Mouse (Mus musculus) heart, embryonic 13.5 days (tissue): ENCODE measurements at regions not wholly inside any gene's neighbourhood (a gene's known extent, or its start where the extent isn't known, plus 50 kb on each side); places are given as distances from the start of the nearest gene placed in this dataset.

Experiments used
- ATAC-seq: fragments of 200-750 bp; cut with Nextera tagmentation; 2 replicates; pipeline ENCODE4 v1.8.0; 2017; ENCODE audit warnings: moderate TSS enrichment; ENCODE audit not compliant: insufficient number of reproducible peaks, low FRiP score, low TSS enrichment; ENCODE audit errors: extremely low read depth
- H3K27ac ChIP-seq: fragments of 300-500 bp; sonication (generic); replicated peaks from 2 replicates; pipeline ENCODE4 v1.5.1; 2015; ENCODE audit warnings: moderate library complexity, mild to moderate bottlenecking, inconsistent platforms
- H3K27me3 ChIP-seq: fragments of 300-500 bp; sonication (generic); replicated peaks from 2 replicates; pipeline ENCODE4 v1.6.1; 2015; ENCODE audit warnings: mild to moderate bottlenecking, inconsistent platforms
- H3K36me3 ChIP-seq: fragments of 300-500 bp; sonication (generic); 2 replicates; pipeline ENCODE4 v1.6.1; 2015; ENCODE audit warnings: mild to moderate bottlenecking, inconsistent platforms
- H3K4me1 ChIP-seq: fragments of 300-500 bp; sonication (generic); 2 replicates; pipeline ENCODE4 v1.6.1; 2015; ENCODE audit warnings: inconsistent platforms
- H3K4me2 ChIP-seq: fragments of 300-500 bp; sonication (generic); 2 replicates; pipeline ENCODE4 v1.6.1; 2015; ENCODE audit warnings: inconsistent platforms, mild to moderate bottlenecking, moderate library complexity
- H3K4me3 ChIP-seq: fragments of 300-500 bp; sonication (generic); 2 replicates; pipeline ENCODE4 v1.5.1; 2015; ENCODE audit warnings: moderate library complexity, mild to moderate bottlenecking, inconsistent platforms
- H3K9ac ChIP-seq: fragments of 300-500 bp; sonication (generic); 2 replicates; pipeline ENCODE4 v1.6.1; 2015; ENCODE audit warnings: inconsistent platforms, mild to moderate bottlenecking, moderate library complexity
- H3K9me3 ChIP-seq: fragments of 300-500 bp; sonication (generic); 2 replicates; pipeline ENCODE4 v1.6.1; 2016; ENCODE audit warnings: inconsistent platforms
- WGBS: fragments of 180-500 bp; shearing (Covaris S2); methylation state at CpG from one replicate; pipeline ENCODE4 v1.1.7; 2015; ENCODE audit warnings: mixed read lengths; 5-methylcytosine and 5-hydroxymethylcytosine counted together

DNA sequence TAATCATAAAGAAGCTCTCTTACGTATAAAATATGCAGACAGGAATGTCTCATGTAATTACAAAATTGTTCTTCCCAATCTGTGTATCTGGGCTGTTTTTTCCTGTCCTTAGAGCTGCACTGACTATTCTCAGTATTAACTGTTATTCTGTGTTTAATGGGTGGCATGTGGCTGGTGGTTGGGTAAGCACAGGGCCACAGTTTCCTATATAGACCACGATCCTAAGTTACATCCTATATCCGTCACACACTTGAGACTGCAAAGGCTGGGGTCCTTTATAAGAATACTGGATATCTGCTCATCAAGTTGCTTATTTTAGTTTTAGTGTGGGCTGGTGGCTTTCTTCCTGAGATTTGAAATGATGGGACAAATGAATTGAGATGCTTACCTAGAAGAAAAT is 159.0 kb downstream of the Sox4 start:
- Histone ChIP-seq H3K4me3 (no peak overlapping the region), H3K9me3 (no peaks in the 10 kb centered on the region), H3K9ac (no peak overlapping the region), H3K36me3 (no peaks in the 10 kb centered on the region), H3K27me3 (no peaks in the 10 kb centered on the region), H3K27ac (no peak overlapping the region), H3K4me1 (peaks cover 19% of the 10 kb centered on the region), H3K4me2 (no peak overlapping the region)
- no peak for ATAC-seq
- WGBS, result 79% methylated on average over 3 of the region's 3 CpGs

DNA sequence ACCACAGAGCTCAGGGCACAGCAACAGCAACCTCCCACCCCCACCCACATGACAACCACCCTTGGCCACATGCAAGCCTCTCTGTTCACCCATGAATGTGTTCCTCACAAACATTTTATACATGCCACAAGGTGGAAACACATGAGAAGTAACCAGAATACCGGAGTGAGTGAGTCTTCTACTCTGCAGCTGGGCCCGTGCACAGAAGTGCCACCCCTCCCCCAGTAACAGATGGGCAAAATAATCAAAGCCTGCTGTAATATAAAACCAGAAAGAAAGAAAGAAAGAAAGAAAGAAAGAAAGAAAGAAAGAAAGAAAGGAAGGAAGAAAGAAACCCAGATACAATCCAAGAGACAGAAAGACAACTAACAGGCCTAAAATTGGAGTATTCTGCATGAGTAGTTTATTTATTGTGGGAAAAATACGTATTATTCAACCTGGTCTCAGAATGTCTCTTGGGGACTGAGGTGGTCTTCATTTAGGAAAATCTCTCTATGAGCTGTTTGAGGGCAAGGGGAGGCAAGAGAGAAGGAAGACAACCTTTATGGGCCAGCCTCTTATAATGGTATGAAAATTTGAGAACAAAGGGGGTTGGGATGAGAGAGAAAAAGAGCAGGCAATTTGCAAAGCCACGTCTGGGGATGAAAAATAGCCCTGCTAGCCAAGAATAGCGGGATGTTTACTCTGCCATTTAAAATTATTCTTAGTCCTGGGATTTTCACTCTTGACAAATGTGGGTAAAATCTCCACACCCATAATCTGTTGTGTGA is 160.2 kb downstream of the Sox4 start:
- no peak for ATAC-seq
- Histone ChIP-seq H3K36me3 (no peaks in the 10 kb centered on the region), H3K27ac (no peak overlapping the region), H3K4me2 (no peak overlapping the region), H3K4me1 (peaks cover 16% of the 10 kb centered on the region), H3K27me3 (no peaks in the 10 kb centered on the region), H3K9ac (no peak overlapping the region), H3K9me3 (no peaks in the 10 kb centered on the region), H3K4me3 (no peak overlapping the region)
- WGBS, result 59% methylated on average over 5 of the region's 5 CpGs

DNA sequence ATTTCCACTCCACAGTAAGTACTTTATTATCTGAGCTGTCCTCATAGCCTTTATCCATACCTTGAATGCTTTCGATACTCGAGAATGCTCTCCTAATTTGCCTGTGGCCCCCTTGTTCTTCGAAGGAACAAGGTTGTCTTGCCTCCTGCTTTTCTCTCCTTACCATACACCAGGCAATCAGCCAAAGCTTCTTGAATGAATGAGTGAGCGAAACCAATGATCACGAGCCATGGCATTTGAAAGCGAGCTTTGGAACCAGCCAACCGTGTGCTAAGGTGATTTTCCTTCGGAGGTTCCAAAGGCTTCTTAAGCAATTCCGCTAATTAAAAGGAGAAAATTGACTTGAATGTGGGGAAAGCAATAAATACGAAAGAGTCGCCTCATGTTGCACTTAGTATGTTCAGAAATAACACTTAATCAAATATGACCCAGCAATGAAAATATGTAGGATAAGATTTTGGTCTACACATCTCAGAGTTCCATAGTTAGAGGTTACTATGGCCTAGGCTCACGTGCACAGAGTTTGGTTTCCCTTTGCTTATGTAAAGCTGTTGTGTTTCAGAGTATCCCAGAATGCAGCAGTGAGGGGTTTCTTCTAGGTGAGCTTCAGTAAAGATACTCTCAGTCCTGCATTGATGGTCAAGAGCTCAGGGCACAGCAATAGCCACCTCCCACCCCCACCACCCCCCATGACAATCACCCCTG is 160.9 kb downstream of the Sox4 start:
- WGBS, result 87% methylated on average over 12 of the region's 12 CpGs
- Histone ChIP-seq H3K4me3 (no peak overlapping the region), H3K27me3 (no peaks in the 10 kb centered on the region), H3K36me3 (no peaks in the 10 kb centered on the region), H3K9ac (no peak overlapping the region), H3K4me2 (no peak overlapping the region), H3K9me3 (no peaks in the 10 kb centered on the region), H3K27ac (no peak overlapping the region), H3K4me1 (peaks cover 9% of the 10 kb centered on the region)
- ATAC-seq, result no peak

GRCm38 (mm10) chr13:28790381-28790780 is 163.1 kb downstream of the Sox4 start:
- no peaks in the 10 kb centered on the region for H3K36me3 ChIP-seq
- no peak overlapping the region for H3K9ac ChIP-seq
- ATAC-seq, result no peak
- H3K4me1 ChIP-seq, result peaks cover 16% of the 10 kb centered on the region; the same call in 1 of the 2 replicates
- H3K4me3 ChIP-seq, result no peak overlapping the region
- no peak overlapping the region for H3K27ac ChIP-seq
- H3K9me3 ChIP-seq, result no peaks in the 10 kb centered on the region
- H3K27me3 ChIP-seq, result no peaks in the 10 kb centered on the region
- WGBS, result 61% methylated on average over 4 of the region's 4 CpGs
- H3K4me2 ChIP-seq, result no peak overlapping the region

DNA sequence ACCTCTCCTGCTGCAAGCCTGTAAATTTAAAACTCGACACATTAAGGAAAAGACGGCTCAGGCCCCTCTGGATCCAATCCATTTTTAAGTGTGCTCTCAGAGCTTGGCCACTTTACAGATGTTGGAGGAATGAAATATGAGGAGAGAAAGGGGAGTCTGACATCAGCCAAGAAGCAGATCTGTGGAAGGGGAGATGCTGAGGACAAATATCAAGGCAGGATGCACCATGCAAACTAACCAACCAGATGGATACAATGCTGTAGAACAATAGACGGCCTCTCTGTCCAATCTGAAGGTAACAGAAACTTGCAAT is 166.2 kb downstream of the Sox4 start:
- no peak overlapping the region for H3K4me2 ChIP-seq
- H3K27ac ChIP-seq, result no peak overlapping the region
- H3K9ac ChIP-seq, result no peak overlapping the region
- no peaks in the 10 kb centered on the region for H3K27me3 ChIP-seq
- no peaks in the 10 kb centered on the region for H3K9me3 ChIP-seq
- H3K4me3 ChIP-seq, result no peak overlapping the region
- WGBS, result 49% methylated on average over 3 of the region's 3 CpGs
- no peaks in the 10 kb centered on the region for H3K36me3 ChIP-seq
- peaks cover 16% of the 10 kb centered on the region for H3K4me1 ChIP-seq
- ATAC-seq, result no peak

- Histone ChIP-seq H3K4me2 (no peak overlapping the region), H3K27me3 (no peaks in the 10 kb centered on the region), H3K4me3 (no peak overlapping the region), H3K9me3 (no peaks in the 10 kb centered on the region), H3K9ac (no peak overlapping the region), H3K4me1 (peaks cover 21% of the 10 kb centered on the region), H3K27ac (no peak overlapping the region), H3K36me3 (no peaks in the 10 kb centered on the region)
- no peak for ATAC-seq
- WGBS, result 59% methylated on average over 9 of the region's 9 CpGs
These were observed 166.7 kb downstream of the Sox4 start for GRCm38 (mm10) chr13:28786629-28787330.

DNA sequence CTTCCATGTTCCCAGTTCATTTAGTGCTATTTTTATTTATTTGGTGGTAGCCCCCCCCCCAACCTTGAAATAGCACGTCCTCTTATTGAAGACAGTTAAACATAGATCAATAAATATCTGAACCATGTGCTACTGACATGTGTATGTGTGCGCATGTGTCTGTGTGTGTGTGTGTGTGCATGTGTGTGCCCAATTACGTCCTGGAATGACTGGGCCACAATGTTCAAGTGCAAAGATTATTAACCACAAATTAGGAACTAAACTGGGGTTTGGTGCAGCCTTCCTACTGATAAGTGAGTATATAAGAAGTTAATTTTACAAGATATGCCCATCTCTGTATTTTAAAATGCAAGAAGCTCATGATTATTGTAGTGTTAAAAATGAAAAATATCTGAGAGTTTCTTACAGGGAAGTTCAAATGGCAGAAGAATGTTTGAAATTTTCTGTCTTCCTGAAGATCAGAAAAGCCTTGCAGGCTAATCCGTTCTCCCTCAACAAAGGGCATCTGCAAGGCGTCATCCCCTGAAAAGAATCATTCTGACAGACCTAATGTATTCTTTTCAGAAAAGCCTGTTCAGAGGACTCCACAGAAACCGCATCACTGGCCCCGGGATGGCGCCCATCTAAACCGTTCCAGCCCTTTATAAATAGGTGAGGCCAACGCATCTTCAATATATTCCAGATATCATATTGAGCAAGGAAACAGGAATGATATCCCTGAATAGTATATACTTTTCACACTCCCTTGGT is 170.8 kb downstream of the Sox4 start:
- Histone ChIP-seq H3K9ac (no peak overlapping the region), H3K27me3 (no peaks in the 10 kb centered on the region), H3K4me3 (no peak overlapping the region), H3K36me3 (no peaks in the 10 kb centered on the region), H3K4me2 (no peak overlapping the region), H3K9me3 (no peaks in the 10 kb centered on the region), H3K4me1 (peaks cover 25% of the 10 kb centered on the region), H3K27ac (no peak overlapping the region)
- ATAC-seq, result no peak
- 52% methylated on average over 10 of the region's 10 CpGs for WGBS

DNA sequence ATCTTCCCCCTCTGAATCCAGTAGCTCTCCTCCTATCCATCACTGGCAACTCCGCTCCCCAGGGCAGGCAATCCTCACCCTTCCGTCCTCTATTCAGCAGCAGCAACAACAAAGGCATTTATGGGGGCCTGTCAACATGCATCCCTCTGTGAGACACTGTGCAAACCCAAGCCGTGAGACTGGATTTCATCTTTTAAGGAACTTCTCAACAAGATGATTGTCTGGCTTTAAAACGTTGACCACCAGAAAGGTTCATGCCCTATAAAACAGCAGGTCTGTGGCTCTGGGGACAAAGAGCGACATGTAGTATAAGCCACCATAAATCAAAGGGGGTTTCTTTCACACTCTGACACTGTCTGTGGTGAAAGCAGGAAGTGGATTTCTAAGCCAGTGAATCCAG is 171.4 kb downstream of the Sox4 start:
- peaks cover 20% of the 10 kb centered on the region for H3K4me1 ChIP-seq
- no peaks in the 10 kb centered on the region for H3K36me3 ChIP-seq
- no peak overlapping the region for H3K4me2 ChIP-seq
- no peak overlapping the region for H3K9ac ChIP-seq
- H3K4me3 ChIP-seq, result no peak overlapping the region
- H3K27me3 ChIP-seq, result no peaks in the 10 kb centered on the region
- ATAC-seq, result no peak
- no peak overlapping the region for H3K27ac ChIP-seq
- no peaks in the 10 kb centered on the region for H3K9me3 ChIP-seq
- WGBS, result 24% methylated on average over 5 of the region's 5 CpGs

- WGBS, result 47% methylated on average over 5 of the region's 5 CpGs
- no peak for ATAC-seq
- Histone ChIP-seq H3K4me1 (peaks cover 16% of the 10 kb centered on the region), H3K4me2 (no peak overlapping the region), H3K27me3 (no peaks in the 10 kb centered on the region), H3K4me3 (no peak overlapping the region), H3K36me3 (no peaks in the 10 kb centered on the region), H3K9me3 (no peaks in the 10 kb centered on the region), H3K27ac (no peak overlapping the region), H3K9ac (no peak overlapping the region)
These were observed 171.9 kb downstream of the Sox4 start for GRCm38 (mm10) chr13:28781660-28782059.

DNA sequence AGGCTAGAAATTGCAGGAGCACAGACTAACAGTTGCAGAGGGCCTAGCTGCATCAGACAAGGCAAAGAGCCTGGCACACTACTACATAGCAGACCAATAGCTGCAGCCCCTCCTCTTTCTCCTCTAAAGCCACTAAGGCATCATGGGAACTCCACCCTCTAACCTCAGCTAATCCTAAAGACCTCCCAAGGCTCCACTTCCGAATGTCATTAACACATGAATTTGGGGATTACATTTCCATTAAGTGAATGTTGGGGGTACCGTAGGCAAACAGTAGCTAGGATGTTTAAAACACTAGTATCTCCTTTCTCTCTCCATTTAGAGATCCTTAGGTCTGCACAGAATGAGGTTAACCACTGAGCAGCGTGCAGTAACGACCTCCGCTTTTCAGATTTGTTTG is 173.1 kb downstream of the Sox4 start:
- Histone ChIP-seq H3K27me3 (no peaks in the 10 kb centered on the region), H3K27ac (no peak overlapping the region), H3K9ac (no peak overlapping the region), H3K9me3 (no peaks in the 10 kb centered on the region), H3K36me3 (no peaks in the 10 kb centered on the region), H3K4me3 (no peak overlapping the region), H3K4me1 (peaks cover 12% of the 10 kb centered on the region), H3K4me2 (no peak overlapping the region)
- no peak for ATAC-seq
- 68% methylated on average over 5 of the region's 5 CpGs for WGBS

- Histone ChIP-seq H3K27me3 (no peaks in the 10 kb centered on the region), H3K27ac (no peak overlapping the region), H3K9ac (no peak overlapping the region), H3K9me3 (no peaks in the 10 kb centered on the region), H3K36me3 (no peaks in the 10 kb centered on the region), H3K4me3 (no peak overlapping the region), H3K4me1 (peaks cover 13% of the 10 kb centered on the region), H3K4me2 (no peak overlapping the region)
- no peak for ATAC-seq
- WGBS, result 79% methylated on average over 7 of the region's 7 CpGs
These were observed 178.2 kb downstream of the Sox4 start for GRCm38 (mm10) chr13:28775142-28775815.
